Mouse (Mus musculus) stomach, embryonic 14.5 days (tissue): ENCODE measurements around the gene Pcdh10. TPM values are rescaled to one million over a fixed set of nuclear protein-coding genes. Genes with fewer than 3 reads are reported as not detected.

Source experiments
- ATAC-seq: fragments of 200-750 bp; cut with Nextera tagmentation; 2 replicates; pipeline ENCODE4 v1.8.0; 2017; ENCODE audit warnings: low read depth, moderate TSS enrichment; ENCODE audit not compliant: insufficient number of reproducible peaks, insufficient read depth, low FRiP score
- H3K27ac ChIP-seq: fragments of 300-500 bp; sonication (generic); 2 replicates; pipeline ENCODE4 v1.5.1; 2014; ENCODE audit warnings: mild to moderate bottlenecking, low read length, moderate library complexity, mixed read lengths
- H3K27me3 ChIP-seq: fragments of 300-500 bp; sonication (generic); 2 replicates; pipeline ENCODE4 v1.6.1; 2014; ENCODE audit warnings: low read length, control low read depth, mixed read lengths; ENCODE audit not compliant: control insufficient read depth, insufficient read depth
- H3K36me3 ChIP-seq: fragments of 300-500 bp; sonication (generic); 2 replicates; pipeline ENCODE4 v1.6.1; 2014; ENCODE audit warnings: mild to moderate bottlenecking, control low read depth, low read length, moderate library complexity, mixed read lengths; ENCODE audit not compliant: control insufficient read depth, insufficient read depth
- H3K4me1 ChIP-seq: fragments of 300-500 bp; sonication (generic); 2 replicates; pipeline ENCODE4 v1.6.1; 2014; ENCODE audit warnings: low read length, control low read depth, mixed read lengths; ENCODE audit not compliant: control insufficient read depth, insufficient read depth
- H3K4me2 ChIP-seq: fragments of 300-500 bp; sonication (generic); replicated peaks from 2 replicates; pipeline ENCODE4 v1.6.1; 2014; ENCODE audit warnings: low read depth, low read length, control low read depth
- H3K4me3 ChIP-seq: fragments of 300-500 bp; sonication (generic); 2 replicates; pipeline ENCODE4 v1.5.1; 2014; ENCODE audit warnings: low read depth, low read length, control low read depth
- H3K9ac ChIP-seq: fragments of 300-500 bp; sonication (generic); replicated peaks from 2 replicates; pipeline ENCODE4 v1.6.1; 2014; ENCODE audit warnings: low read depth, mild to moderate bottlenecking, control low read depth, low read length, moderate library complexity, mixed read lengths
- H3K9me3 ChIP-seq: fragments of 300-500 bp; sonication (generic); 2 replicates; pipeline ENCODE4 v1.6.1; 2016; ENCODE audit warnings: low read depth, low read length, control low read depth; ENCODE audit not compliant: control insufficient read depth
- WGBS: fragments of 180-500 bp; shearing (Covaris S2); extraction: QIAGEN DNeasy Blood & Tissue Kit; methylation state at CpG from one replicate; pipeline ENCODE4 v1.1.7; 2014; 5-methylcytosine and 5-hydroxymethylcytosine counted together
- polyA plus RNA-seq: library from polyadenylated mRNA; unstranded; fragments of >200 nt; fragmentation: Nextera tagmentation; extraction: Ambion mirVana; gene quantifications from 2 replicates; pipeline ENCODE4 v1.2.1, GENCODE M21; 2014

Pcdh10 gene
- 2.8 and 4.2 TPM in 2 replicates for polyA plus RNA-seq

DNA sequence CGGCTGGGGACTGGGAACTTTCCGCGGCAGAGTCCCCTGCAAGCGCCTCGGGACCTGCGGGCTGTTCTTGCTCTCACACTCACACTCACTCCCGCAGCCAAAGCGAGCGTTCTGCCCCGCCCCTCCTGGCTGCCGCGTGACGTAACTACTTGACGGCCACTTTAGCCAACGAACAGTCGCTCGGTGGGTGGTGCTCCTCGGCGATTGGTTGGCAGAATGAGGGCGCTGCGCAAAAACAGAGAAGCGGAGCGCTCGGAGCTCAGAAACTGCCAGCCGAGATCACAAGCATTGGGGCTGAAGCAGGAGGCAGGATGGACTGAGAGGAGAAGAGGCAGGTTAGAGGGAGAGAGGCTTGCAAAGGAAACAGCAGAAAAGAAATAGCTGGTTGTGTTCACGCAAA, at the start of gene Pcdh10:
Gene Pcdh10 (plus strand): TSS at position 254 of the 400 bp plus-strand sequence.
- H3K4me1 ChIP-seq = 0 out of 2 replicates have a peak, but pooled peaks cover 3% of the 10 kb centered on the region
- no peaks in the 10 kb centered on the region for H3K27me3 ChIP-seq
- WGBS = under 1% methylated on average over 26 of the region's 26 CpGs
- no peaks in the 10 kb centered on the region for H3K36me3 ChIP-seq
- peak within 1 kb of the TSS; percentile 60 for H3K4me3 ChIP-seq
- no peaks in the 10 kb centered on the region for H3K9me3 ChIP-seq
- H3K4me2 ChIP-seq = peak within 1 kb of the TSS; percentile 97
- H3K9ac ChIP-seq = peak within 1 kb of the TSS; percentile 38; the same call in 1 of the 2 replicates
- peak; percentile 91 for ATAC-seq
- no peak within 1 kb of the TSS for H3K27ac ChIP-seq

DNA sequence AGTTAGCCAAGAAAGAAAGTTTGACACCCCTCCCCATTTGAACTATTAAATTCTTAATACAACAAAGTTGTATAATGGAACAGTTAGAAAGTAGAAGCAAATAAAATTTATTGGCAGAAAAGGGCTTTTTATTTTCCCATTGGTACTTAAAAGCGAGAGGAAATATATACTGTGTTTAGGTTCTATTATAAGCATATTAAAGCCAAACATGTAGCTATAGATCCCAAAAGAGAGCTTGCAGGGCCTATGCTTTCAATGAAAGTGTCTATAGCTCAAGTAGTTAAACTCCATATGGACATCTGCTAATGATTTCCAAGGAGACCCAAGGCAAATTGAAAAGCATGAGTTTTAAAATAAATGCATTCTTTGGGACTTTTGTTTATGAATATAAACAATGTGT, 22.3 kb upstream of the Pcdh10 start:
- no peak overlapping the region for H3K4me3 ChIP-seq
- 72% methylated on average over 1 of the region's 1 CpGs for WGBS
- ATAC-seq = no peak

DNA sequence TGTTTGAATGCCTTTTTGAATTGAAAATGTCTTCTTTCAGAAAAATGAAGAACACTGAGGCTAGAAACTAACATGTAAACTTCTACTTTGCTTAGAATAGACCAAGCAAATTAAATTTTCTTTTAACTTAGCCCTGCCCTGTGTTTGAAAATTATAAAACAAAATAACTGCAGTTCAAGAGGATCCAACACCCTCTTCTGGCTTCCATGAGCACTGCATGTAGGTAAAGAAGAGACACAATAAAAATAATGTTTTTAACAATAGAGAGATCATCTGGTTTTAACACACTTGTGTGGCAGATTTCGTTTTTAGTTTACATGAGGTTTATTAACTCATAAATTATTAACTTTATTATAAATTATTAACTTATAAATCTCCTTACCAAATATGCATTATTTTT, 9.2 kb upstream of the Pcdh10 start:
- Histone ChIP-seq H3K36me3 (no peaks in the 10 kb centered on the region), H3K4me1 (no peaks in the 10 kb centered on the region), H3K9me3 (no peaks in the 10 kb centered on the region), H3K27me3 (no peaks in the 10 kb centered on the region), H3K4me3 (no peak overlapping the region), H3K9ac (no peak overlapping the region), H3K27ac (no peak overlapping the region), H3K4me2 (no peak overlapping the region)
- WGBS = 54% methylated on average over 1 of the region's 1 CpGs
- no peak for ATAC-seq

More for the DNA sequence above, 22.3 kb upstream of the Pcdh10 start:
- no peaks in the 10 kb centered on the region for H3K4me1 ChIP-seq
- no peaks in the 10 kb centered on the region for H3K36me3 ChIP-seq
- H3K4me2 ChIP-seq = no peak overlapping the region
- H3K27ac ChIP-seq = no peak overlapping the region
- no peaks in the 10 kb centered on the region for H3K27me3 ChIP-seq
- H3K9ac ChIP-seq = no peak overlapping the region
- H3K9me3 ChIP-seq = no peaks in the 10 kb centered on the region

- Histone ChIP-seq H3K9ac (0 out of 2 replicates have a peak overlapping the region, but pooled peaks have one; percentile 38), H3K27me3 (no peaks in the 10 kb centered on the region), H3K4me1 (0 out of 2 replicates have a peak, but pooled peaks cover 3% of the 10 kb centered on the region), H3K4me3 (peak overlapping the region; percentile 60), H3K4me2 (peak overlapping the region; percentile 97), H3K27ac (no peak overlapping the region), H3K9me3 (no peaks in the 10 kb centered on the region), H3K36me3 (no peaks in the 10 kb centered on the region)
- ATAC-seq = no peak
- under 1% methylated on average over 27 of the region's 27 CpGs for WGBS
Measured at GRCm38 (mm10) chr3:45375761-45376500, 2.3 kb upstream of the Pcdh10 start.

- H3K9ac ChIP-seq = peak overlapping the region; percentile 38; the same call in 1 of the 2 replicates
- H3K27me3 ChIP-seq = no peaks in the 10 kb centered on the region
- no peak for ATAC-seq
- no peak overlapping the region for H3K27ac ChIP-seq
- no peaks in the 10 kb centered on the region for H3K9me3 ChIP-seq
- H3K36me3 ChIP-seq = no peaks in the 10 kb centered on the region
- peak overlapping the region; percentile 60 for H3K4me3 ChIP-seq
- under 1% methylated on average over 59 of the region's 59 CpGs for WGBS
- H3K4me2 ChIP-seq = peak overlapping the region; percentile 97
- H3K4me1 ChIP-seq = 0 out of 2 replicates have a peak, but pooled peaks cover 3% of the 10 kb centered on the region
Measured at GRCm38 (mm10) chr3:45376501-45377390, 1.5 kb upstream of the Pcdh10 start.

- WGBS = under 1% methylated on average over 26 of the region's 26 CpGs
- no peak for ATAC-seq
- H3K27ac ChIP-seq = no peak overlapping the region
Measured at GRCm38 (mm10) chr3:45377391-45377998, 703 bp upstream of the Pcdh10 start.

DNA sequence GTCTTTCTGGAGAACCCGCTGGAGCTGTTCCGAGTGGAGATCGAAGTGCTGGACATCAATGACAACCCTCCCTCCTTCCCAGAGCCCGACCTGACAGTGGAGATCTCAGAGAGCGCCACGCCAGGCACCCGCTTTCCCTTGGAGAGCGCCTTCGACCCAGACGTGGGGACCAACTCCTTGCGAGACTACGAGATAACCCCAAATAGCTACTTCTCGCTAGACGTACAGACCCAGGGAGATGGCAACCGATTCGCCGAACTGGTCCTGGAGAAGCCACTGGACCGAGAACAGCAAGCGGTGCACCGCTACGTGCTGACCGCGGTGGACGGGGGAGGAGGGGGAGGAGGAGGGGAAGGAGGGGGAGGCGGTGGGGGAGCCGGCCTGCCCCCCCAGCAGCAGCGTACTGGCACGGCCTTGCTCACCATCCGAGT, 1.4 kb downstream of the Pcdh10 start:
- Histone ChIP-seq H3K4me3 (peak overlapping the region; percentile 60), H3K9ac (no peak overlapping the region; the same call in 1 of the 2 replicates), H3K27ac (no peak overlapping the region), H3K4me2 (peak overlapping the region; percentile 97), H3K36me3 (no peaks in the 10 kb centered on the region), H3K9me3 (no peaks in the 10 kb centered on the region), H3K27me3 (no peaks in the 10 kb centered on the region), H3K4me1 (0 out of 2 replicates have a peak, but pooled peaks cover 2% of the 10 kb centered on the region)
- WGBS = under 1% methylated on average over 29 of the region's 29 CpGs
- no peak for ATAC-seq

More at GRCm38 (mm10) chr3:45377391-45377998, 703 bp upstream of the Pcdh10 start:
- no peaks in the 10 kb centered on the region for H3K9me3 ChIP-seq
- H3K36me3 ChIP-seq = no peaks in the 10 kb centered on the region
- H3K4me3 ChIP-seq = peak overlapping the region; percentile 60
- H3K4me2 ChIP-seq = peak overlapping the region; percentile 97
- H3K4me1 ChIP-seq = 0 out of 2 replicates have a peak, but pooled peaks cover 3% of the 10 kb centered on the region
- H3K27me3 ChIP-seq = no peaks in the 10 kb centered on the region
- peak overlapping the region; percentile 38; the same call in 1 of the 2 replicates for H3K9ac ChIP-seq
